Mouse (Mus musculus) thymus, adult 2 months (tissue): ENCODE data around the gene Hoxd4.

Experiments
- CTCF ChIP-seq: fragments of 200-500 bp; IDR thresholded peaks from 2 replicates; pipeline ENCODE4 v1.5.1; 2012; ENCODE audit warnings: mild to moderate bottlenecking, control low read depth, low read length, moderate library complexity, borderline replicate concordance; ENCODE audit not compliant: control insufficient read depth, poor library complexity, insufficient read depth; ENCODE audit errors: extremely low read depth
- POLR2A ChIP-seq: fragments of 200-500 bp; IDR thresholded peaks from 2 replicates; pipeline ENCODE4 v1.6.1; 2012; ENCODE audit warnings: mild to moderate bottlenecking, low read length, control low read depth, moderate library complexity; ENCODE audit not compliant: control insufficient read depth, poor library complexity, insufficient read depth; ENCODE audit errors: extremely low read depth

- TF ChIP-seq CTCF (no peak), POLR2A (no peak)
Measured at GRCm38 (mm10) chr2:74679596-74679971, 32.1 kb upstream of the Hoxd4 start.
